Mouse (Mus musculus) kidney, postnatal 4 days (tissue): ENCODE results near the gene Gpr179.
"Not testable (repeated sequence)": the region's sequence is repeated elsewhere in the genome, so short reads cannot be mapped to it uniquely, and the experiment has no call there.

Experiments used
- DNase-seq, 2 experiments: peaks; one replicate each; pipeline ENCODE4 v3.0.0; 2021; ENCODE audit warnings: mixed read lengths in 2 of 2

Gpr179 gene

DNA sequence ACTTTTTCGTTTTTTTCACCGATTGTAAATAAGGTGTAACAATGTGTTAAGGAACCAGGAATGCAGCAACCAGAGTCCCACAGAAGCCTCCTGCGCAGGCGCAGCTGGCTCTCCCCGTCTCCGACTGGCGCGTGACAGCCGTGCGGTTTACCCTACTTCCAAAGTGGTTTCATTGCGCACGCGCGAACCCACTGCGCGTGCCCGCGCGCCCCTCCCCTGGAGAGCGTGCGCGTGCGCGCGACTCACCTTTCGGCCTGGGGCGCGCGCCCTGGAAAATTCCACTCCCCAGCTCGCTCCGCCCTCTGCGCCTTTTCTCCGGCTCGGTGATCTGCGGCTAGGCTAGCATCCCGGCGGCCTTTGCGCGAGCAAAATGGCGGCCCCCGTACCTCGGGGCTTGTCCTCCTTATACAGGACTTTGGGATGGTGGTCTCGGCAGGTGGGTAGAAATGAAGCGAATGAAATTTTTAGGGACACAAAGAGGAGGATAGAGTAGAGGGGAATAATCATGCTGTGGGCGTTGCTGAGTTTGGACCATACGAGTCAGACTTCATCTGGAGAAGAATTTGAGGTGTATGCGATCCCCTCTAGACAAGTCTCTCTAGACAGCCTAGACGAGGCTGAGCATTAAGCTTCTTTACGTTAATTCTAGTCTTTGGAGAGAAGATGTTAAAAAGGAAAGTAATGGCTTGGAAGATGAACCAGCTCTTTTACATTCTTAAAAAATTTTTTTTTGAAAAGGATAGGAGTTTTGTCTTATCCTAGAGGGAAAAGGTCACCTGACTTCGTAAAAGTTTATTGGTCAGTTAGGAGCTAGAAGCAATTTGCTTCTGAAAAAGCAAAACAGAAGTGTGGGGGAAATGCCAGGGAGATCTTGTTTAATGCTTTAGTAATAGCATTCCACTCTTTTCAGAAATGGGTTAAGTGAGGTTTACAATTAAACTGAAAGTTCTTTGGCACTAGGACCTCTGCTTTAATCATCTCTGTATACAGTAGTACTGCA is 36.1 kb downstream of the Gpr179 start, which contains the start of gene Mrpl45:
Gene Mrpl45, plus strand, starts transcription at position 213 of the 1,000 bp plus-strand sequence.
- peak; percentile 98 to 99 for DNase-seq

DNA sequence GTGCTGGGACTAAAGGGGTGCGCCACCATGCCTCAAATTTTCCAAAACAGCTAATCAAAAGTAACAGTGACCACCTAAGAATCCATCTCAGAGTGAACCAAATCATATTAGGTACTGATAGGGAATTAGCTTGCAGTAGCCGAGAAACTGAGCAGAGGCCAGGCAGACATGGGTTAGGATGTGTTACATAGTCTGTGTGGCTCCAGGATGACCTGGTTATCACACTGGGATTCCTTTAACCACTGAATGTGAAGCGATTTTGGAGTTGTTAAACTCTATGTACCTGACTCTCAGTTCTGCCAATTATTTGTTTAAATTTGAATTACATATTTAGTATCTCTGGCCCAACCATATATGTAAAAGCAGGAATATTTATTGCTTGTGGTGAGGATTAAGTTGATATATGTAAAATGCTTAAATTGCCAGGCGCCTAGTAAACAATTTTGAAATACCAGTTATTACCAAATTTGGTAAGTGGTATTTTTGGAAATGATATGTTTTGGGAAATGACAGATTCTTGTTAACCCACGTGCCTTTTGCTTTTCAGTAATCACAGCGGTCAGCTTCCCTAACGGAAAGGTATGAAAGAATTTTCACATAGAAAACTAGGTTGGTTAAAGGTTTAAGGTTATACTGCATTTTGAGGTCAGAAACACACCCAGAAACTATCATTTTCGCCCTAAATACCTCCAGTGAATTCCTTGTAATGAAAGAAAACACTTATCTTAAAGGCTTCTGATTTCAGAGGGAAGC is 37.0 kb downstream of the Gpr179 start:
- no peak for DNase-seq

DNA sequence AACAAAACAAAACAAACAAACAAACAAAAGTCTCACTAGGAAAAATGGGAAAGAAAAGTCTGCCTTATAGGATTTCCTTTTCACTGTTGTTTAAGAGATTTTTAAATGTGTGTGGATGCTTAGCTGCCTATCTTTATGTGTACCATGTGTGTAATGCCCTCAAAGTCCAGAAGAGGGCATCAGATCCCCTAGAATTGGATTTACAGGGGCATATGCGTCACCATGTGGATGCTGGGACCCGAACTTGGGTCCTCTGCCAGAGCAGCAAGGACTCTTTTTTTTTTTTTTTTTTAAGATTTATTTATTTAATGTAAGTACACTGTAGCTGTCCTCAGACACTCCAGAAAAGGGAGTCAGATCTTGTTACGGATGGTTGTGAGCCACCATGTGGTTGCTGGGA is 37.8 kb downstream of the Gpr179 start:
- DNase-seq: peak in 1 of 2 experiments; percentile 26

DNA sequence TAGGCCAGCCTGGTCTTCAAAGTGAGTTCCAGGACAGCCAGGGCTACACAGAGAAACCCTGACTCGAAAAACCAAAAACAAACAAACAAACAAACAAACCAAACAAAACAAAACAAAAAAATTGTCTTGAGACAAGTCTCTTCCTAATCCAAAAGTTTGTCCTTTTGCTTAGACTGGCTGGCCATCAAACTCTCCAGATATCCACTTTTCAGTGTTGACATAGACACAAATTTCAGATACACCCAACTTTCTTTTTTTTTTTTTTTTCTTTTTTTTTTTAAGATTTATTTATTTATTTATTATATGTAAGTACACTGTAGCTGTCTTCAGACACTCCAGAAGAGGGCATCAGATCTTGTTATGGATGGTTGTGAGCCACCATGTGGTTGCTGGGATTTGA is 39.0 kb downstream of the Gpr179 start:
- not testable (repeated sequence) for DNase-seq

DNA sequence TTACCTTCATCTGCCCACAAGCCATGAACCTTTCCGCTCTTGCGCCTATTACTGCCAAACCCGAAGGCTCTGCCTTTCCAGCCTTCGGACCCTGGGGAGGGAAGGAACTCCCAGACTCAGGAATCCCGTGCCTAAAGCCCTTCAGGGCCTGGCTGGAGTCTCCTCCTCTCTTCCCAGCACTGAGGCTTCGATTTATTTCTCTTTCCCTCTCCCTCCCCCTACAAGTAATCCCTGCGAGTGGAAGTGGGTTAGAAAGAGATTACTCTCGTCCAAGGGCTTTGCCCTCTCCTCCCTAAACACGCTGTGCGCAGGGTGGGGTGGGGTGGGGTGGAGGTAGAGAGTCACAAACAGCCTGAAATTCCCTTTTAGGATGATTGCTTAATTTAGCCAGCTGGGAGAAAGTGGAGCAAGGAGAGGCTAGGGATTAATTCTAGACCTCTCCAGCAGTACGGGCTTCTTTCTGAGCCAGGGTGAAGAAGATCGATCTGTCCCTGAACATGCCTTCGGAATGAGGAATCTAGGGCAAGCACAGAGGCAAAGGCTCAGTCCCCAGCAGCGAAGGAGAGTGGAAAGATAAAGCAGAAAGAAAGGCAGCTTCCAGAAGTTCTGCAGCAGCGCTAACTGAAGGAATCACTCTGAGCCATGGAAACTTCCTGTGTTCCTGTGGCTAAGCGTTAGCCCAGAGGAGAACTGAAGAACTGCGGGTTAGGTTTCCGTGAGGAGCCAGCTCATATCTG is 40.8 kb downstream of the Gpr179 start:
- DNase-seq: peak; percentile 34 to 61

DNA sequence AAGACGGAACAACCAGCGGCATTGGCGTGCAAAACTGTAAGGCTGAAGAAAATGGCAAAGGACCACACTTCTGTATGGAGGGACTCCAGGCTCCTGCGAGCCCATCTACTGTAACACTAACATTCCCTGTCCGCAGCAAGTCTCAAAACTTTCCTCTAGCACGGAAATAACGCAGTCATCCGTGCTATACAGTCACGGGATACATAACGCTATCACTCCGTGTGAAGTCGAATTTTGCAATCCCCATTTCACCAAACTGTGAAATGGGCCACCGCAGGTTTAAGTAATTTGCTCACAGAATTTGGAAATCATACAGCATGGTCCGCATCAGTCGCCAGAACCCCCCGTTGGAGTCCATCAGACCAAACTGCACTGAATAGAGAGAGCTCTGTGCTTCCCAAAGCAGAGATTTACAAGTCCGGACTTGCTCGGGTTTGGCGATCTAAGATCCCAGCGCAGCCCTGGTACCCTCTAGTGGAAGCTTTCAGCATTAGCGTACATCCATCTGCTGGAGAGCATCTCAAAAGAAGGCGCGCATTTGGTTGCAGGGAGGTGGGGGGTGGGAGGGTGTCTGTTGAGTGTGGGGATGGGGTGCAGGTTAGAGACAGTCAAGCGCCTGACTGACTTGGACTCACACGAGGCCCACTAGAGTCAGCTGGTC is 41.8 kb downstream of the Gpr179 start:
- DNase-seq: peak; percentile 76 to 84

DNA sequence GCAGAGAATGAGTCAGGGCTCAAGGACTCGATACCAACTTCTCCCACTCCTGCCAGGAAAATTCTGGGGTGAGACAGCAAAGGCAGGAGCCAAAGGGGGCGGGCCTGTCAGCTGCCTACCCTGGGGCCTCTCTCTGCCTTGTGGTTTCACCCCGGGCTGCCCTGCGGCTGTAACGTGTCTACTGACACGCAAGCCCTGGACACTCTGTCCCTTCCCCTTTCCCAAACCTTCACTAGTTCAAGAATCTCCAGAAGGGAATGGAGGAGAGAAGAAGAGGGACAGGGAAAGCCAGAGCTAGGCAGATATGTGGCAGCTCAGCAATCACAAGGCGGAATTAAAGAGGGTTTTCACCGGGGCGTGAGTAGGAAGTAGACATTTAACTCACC is 42.4 kb downstream of the Gpr179 start:
- DNase-seq: peak; percentile 48 to 62

DNA sequence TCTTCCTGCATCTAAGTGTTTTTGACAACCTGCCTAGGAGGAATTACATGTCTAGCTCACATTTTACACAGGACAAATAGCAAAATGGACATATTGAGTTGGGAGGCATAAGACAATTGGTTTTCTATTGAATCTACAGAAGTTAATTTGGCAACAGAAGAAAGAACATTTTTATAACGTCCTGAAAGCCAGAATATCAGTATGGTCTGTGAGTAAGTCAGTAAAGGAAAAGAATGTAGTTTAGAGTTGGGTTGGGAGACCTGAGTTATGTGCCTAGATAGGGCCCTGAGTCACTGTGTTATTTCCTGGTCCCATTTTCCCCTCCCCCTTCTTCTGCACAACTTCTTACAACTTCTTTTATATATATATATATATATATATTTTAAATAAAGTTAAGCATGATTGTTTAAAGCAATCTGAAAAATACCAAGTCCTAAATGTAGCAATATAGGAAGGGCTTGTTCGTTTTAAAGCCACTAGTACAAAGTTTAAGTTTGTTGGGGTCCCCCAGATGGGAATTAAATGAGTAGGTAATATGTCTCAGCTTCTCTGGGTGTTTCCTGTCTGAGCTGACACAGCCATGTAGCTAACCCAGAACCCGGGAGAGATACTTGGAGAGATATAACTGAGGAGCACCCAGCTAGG is 42.9 kb downstream of the Gpr179 start:
- no peak for DNase-seq

DNA sequence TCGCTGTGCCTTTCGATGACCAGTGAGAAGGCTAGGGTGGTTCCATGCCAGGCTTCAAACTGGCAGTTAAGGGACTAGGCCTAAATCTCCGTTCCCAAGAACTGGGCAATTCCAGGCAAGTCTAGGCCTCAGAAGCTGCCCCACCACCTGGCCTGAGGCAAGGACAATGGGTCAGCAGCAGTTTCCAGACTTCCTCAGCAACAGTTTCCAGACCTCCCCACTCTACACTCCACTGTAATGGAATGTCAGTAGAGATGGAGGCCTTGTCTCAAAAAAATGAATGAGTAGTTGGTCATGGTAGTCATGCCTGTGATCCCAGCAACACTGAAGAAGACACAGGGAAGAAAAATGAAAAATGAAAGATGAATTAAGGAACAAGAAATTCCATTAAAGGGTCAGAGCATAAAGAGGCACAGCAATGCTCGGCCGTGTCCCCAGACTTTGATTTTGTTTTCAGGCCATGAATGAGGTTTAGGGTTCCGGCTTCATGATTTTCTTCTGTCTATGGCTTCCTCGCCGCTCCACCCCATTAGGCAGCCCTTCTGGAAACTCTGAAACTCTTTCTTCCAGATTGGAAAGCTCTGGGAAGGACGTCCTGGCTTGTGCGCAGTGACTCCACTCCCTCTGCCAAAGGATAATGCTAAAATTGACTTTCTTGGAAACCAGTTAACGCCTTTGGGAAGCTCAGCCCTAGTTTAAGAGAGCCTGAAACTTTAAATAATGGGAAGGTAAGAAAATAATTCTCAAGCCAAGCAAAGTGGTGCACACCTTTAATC is 44.4 kb downstream of the Gpr179 start:
- no peak for DNase-seq

DNA sequence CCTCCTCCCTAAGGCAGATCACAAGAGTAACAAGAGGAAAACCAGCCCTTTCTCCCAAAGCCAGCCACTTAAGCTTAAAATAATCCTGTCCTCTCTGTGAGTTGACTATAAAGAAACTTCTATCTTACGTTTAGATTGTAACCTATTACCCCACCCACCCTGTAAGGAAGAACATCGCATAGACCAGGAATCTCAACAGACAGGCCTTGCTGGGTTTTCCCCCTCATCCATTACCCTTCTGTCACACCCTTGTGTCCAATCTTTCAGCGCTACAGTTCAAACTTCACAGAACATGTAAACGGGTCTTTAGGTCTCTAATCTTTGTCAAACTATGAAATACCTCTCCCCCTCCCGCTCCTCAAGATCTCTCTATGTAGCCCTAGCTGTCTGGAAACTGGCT is 47.2 kb downstream of the Gpr179 start:
- no peak for DNase-seq

DNA sequence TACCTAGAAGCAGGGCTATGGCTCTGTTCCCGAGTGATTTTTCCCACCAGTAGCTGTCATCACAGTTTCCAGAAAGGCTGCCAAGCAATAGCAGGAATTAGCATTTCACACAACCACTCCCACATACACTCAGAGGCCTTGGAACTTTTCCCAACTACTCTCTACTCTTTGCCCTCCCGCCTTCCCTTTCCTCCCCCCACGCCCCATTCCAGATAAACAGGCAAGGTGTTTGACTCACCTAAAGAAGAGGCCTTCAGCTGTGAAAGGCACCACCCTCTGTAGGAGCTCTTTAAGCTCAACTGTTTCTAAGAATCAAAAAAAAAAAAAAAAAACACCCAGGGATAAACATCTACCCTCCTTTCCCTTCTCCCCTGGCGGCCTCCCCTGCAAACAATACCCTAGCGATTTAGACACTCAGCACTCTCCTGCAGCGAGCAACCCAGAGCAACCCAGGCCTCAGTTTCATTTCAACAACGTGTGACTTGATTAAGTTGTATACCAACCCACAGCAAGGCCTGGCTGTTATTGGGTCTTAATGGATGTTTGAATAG is 49.6 kb downstream of the Gpr179 start:
- peak in 1 of 2 experiments; percentile 34 for DNase-seq

DNA sequence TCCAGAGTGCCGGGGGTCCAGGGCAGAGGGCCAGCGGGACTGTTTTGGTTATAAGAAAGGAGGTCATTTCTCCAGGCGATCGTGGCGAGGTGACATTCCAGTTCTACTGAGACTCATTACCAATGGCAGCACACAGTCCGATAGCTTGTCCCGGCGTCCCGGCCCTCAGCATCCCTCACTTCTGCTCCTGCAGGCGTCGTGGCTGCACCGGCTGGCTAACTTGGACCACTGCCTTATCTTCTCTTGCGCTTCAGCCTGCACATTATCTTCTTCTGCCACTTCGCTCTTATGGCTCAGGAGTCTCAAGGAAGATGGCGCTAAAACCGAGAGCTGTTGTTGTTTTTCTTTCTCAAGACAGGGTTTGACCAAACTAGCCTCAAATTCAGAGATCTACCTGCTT is 50.5 kb downstream of the Gpr179 start:
- DNase-seq: no peak

DNA sequence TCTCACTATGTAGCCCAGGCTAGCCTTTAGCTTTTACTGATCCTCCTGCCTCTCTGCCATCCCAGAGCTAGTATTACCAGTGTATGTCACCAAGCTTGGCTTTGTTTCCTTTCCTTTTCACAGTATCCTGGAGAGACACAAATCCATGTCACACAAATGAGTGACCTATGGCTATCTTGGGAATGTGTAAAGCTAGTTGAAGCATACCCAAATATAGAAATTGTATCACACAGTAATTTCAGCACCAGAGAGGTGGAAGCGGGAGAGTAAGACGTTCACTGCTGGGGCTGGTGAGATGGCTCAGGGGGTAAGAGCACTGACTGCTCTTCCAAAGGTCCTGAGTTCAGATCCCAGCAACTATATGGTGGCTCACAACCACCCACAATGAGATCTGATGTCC is 51.9 kb downstream of the Gpr179 start:
- no peak for DNase-seq

DNA sequence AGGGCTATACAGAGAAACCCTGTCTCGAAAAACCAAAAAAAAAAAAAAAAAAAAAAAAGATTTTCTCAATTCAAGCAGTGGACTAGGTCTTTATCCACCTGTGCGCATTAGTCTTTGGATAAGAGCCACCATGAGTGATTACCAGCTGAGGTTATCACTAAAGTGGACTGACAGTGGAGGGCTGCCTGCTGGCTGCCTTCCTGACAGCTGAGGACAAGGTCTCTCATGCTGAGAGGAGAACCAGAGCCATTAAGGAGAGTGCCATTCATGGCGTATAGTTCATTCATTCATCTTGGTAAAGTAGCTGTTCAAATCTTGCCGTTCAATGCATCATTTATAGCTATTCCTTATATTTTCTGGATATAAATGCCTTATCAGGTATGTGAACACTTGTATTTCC is 55.3 kb downstream of the Gpr179 start:
- DNase-seq: no peak

DNA sequence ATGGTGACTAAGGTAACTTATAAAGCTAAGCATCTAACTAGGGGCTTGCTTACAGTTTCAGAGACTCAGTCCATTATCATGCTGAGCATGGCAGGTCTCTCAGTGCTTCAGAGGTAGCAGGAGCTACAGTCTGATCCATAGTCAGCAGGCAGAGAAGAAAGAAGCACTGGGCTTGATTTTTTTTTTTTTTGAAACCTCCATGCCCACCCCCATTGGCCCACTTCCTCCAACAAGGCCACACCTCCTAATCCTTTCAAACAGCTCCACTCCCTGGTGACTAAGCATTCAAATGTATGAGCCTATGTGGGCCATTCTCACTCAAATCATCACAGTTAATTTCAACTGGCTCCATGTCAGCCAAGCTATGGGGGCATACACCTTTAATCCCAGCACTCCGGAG is 59.1 kb downstream of the Gpr179 start:
- no peak for DNase-seq

DNA sequence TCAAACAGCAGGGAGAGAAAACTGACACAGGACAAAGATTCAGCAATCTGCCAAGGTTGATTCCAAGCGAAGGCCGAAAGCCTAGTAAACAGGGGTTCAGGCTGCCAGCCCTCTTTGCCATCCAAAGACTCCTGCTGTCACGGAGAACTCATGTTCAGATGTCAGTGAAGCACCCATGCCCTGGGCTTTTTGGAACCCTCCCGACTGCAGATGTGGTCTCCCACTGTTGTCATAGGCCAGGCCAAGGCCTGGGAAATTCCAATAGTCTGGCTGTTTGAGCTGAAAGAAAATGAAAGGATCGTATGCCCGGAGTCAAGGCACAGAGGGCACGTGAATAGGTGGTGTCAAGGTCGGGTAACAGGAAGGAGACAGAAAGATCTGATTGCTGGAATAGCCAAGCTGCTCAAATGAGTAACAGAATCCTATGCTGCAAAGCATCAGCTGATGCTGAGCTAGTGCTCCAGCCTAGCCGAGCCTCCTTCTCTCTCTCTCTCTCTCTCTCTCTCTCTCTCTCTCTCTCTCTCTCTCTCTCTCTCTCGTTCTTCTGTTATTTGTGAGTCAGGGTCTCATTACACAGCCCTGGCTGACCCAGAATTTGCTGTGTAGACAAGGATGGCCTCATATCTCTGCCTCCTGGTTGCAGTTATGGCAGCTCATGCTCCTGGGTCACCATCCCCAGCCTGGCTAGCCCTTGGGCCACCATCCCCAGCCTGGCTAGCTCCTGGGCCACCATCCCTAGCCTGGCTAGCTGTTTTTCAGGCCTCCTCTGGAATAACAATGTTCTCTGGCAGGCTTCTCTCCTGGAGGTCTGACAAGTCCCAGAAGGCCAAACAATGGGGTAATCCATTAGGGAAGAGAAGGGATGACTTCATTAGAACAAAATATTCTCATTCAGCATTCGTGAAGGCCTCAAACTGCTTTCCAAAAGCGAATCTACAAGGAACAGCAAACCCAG is 62.3 kb downstream of the Gpr179 start:
- no peak for DNase-seq

DNA sequence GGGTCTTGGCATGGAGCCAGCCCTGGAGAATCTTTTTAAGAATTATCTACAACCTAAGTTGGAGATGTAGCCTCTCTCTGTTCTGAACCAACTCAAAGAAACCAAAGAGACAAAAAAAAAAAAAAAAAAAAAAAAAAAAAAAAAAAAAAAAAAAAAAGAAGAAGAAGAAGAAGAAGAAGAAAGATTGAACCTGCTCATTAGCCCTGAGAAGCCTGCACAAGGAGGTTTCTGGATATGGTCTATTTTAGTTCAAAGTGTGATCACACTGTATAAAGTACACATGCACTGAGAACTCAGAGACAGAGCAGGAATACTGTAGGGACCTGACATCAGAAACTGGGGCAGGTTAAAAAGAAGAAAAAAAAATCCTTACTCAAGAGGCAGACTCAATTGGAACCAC is 64.2 kb downstream of the Gpr179 start:
- DNase-seq: no peak

DNA sequence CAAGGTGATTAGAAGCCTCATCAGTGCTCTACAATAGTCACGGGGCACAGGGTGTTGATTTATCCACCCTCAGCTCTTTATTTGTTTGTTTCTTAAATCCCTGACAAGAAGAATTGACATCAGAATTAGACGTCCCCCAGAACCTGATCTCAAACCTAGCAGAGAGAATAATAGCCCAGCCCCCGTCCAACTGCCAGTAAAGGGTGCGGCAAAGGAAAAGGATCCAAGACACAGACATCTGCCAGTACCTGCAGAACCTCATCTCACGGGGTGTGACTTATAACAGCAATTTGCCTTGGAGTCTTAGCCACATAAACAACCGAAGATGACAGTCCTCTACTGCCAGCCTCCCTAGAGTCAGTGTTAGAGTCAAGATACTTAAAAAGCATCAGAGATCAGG is 64.9 kb downstream of the Gpr179 start:
- no peak for DNase-seq
